Mouse (Mus musculus) lung, postnatal 4 days (tissue): Measurements from ENCODE around the gene Fam53b.

Experiments used
- DNase-seq, 2 experiments: peaks; one replicate each; pipeline ENCODE4 v3.0.0; 2021

Fam53b gene

GRCm38 (mm10) chr7:132813416-132814088 lies at the start of gene Fam53b:
Gene Fam53b, minus strand, starts transcription at chr7:132813886.
- DNase-seq: peak; percentile 84 to 90

- DNase-seq: peak; percentile 90 to 93
These were observed 45.6 kb upstream of the Fam53b start, which contains the start of gene Abraxas2 for GRCm38 (mm10) chr7:132859042-132859958. Gene Abraxas2, plus strand, starts transcription at chr7:132859225.

- DNase-seq: no peak
These were observed 44.4 kb upstream of the Fam53b start for GRCm38 (mm10) chr7:132858043-132858608.

GRCm38 (mm10) chr7:132856083-132856482 lies 42.4 kb upstream of the Fam53b start:
- DNase-seq: no peak

- DNase-seq: peak in 1 of 2 experiments; percentile 23
These were observed 40.3 kb upstream of the Fam53b start for GRCm38 (mm10) chr7:132853946-132854345.

- no peak for DNase-seq
These were observed 39.7 kb upstream of the Fam53b start for GRCm38 (mm10) chr7:132853361-132853760.

- DNase-seq: peak; percentile 87 to 89
These were observed 38.6 kb upstream of the Fam53b start, which contains the start of gene Eef1akmt2 for GRCm38 (mm10) chr7:132852173-132852844. Gene Eef1akmt2, minus strand, starts transcription at chr7:132852673.

GRCm38 (mm10) chr7:132843152-132843551 lies 29.5 kb upstream of the Fam53b start:
- no peak for DNase-seq

GRCm38 (mm10) chr7:132842455-132842854 lies 28.8 kb upstream of the Fam53b start:
- DNase-seq: no peak

- DNase-seq: no peak
These were observed 27.6 kb upstream of the Fam53b start for GRCm38 (mm10) chr7:132841287-132841686.

- DNase-seq: no peak
These were observed 17.3 kb upstream of the Fam53b start for GRCm38 (mm10) chr7:132830955-132831354.

- no peak for DNase-seq
These were observed 10.8 kb upstream of the Fam53b start for GRCm38 (mm10) chr7:132824346-132825022.

- DNase-seq: no peak
These were observed 10.1 kb upstream of the Fam53b start for GRCm38 (mm10) chr7:132823832-132824231.

- DNase-seq: no peak
These were observed 7.0 kb upstream of the Fam53b start for GRCm38 (mm10) chr7:132820692-132821091.

GRCm38 (mm10) chr7:132817056-132817455 lies 3.4 kb upstream of the Fam53b start:
- no peak for DNase-seq

GRCm38 (mm10) chr7:132816528-132816927 lies 2.8 kb upstream of the Fam53b start:
- no peak for DNase-seq

- DNase-seq: no peak
These were observed 1.4 kb upstream of the Fam53b start for GRCm38 (mm10) chr7:132815081-132815480.

- DNase-seq: no peak
These were observed 384 bp upstream of the Fam53b start for GRCm38 (mm10) chr7:132814089-132814450.

- peak; percentile 72 to 75 for DNase-seq
These were observed 869 bp downstream of the Fam53b start for GRCm38 (mm10) chr7:132812619-132813415.

GRCm38 (mm10) chr7:132811716-132812618 lies 1.7 kb downstream of the Fam53b start:
- no peak for DNase-seq
